Mouse (Mus musculus) T-helper 2 cell (primary cell): ENCODE data around the gene 1700001O22Rik.

Experiments
- in situ Hi-C: fragments of 300-600 bp; cut with MboI, MseI; formaldehyde crosslinking; loops from one replicate; pipeline ENCODE4 v1.15.1; 2025; ENCODE audit warnings: high pct_unique_total_duplicates

Gene 1700001O22Rik

DNA sequence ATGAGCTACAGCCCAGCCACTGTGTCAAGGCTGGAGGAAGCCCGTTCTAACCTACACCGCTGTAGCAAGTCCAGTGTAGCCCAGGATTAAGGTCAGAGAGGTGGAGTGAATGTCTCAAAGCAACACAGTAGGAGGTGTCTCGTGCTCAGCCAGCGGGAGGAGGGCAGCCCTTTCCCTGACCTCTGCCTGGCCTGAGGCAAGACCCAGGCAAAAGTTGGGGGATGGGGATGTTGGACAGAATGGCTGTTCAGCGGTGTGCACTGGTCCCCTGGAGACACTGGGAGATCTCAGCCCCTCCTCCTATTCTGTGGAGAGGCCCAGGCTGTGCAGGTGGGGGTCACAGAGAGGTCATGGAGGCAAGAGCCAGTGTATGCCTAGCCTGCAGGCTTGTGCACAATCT is 24.2 kb downstream of the 1700001O22Rik start:
- in situ Hi-C loops = no loop called here

DNA sequence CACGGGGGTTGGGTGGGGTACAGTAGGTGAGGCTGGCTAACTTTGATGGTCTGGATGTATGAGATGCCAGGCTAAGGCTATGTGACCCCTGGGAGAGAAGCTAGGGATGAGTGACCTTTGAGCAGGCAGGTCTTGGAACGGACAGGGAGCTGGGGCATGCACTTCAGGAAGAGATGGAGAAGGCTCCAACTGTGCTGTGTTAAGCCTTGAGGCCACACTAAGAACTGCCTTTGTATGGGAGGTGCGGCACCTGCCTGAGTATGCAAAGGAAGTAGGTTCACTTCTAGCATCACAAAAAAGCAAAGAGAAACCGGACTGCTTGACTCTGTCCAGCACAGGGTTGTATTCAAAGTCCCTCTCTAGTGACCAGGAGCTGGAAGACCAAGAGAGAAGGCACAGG is 25.2 kb downstream of the 1700001O22Rik start:
- in situ Hi-C loops = no loop called here

DNA sequence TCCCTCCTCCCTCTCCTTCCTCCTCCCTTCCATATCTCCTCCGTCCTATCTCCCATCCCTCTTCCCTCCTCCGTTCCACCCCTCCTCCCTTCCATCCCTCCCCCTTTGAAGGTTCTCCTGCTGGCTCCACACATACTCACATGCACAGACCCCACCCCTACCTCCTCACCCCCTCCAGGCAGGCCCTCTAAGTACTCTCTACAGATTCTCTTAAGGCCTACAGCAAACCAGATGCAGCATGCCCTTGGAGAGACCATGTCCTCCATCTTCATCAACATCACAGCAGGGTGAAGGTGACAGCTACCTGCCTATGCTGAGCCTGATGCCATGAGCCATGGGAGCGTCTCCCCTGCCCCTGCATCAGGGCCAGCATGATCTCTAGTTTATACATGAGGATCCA is 26.2 kb downstream of the 1700001O22Rik start:
- in situ Hi-C loops = no loop called here

DNA sequence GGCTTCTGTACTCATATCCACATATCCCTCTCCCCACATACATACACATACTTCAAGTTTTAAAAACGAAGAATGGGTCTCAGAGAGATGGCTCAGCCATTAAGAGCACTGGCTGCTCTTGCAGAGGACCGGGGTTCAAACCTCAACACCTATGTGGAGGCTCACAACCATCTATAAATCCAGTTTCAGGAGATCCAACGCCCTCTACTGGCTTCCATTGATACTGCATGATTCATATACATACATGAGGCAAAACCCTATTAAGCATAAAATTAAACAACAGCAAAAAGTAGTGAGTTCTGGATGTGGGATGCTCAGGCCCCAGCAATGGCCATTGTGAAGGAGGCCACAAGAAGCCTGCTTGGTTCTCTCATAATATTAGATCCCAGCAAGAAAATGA is 27.5 kb downstream of the 1700001O22Rik start:
- in situ Hi-C loops = no loop called here

DNA sequence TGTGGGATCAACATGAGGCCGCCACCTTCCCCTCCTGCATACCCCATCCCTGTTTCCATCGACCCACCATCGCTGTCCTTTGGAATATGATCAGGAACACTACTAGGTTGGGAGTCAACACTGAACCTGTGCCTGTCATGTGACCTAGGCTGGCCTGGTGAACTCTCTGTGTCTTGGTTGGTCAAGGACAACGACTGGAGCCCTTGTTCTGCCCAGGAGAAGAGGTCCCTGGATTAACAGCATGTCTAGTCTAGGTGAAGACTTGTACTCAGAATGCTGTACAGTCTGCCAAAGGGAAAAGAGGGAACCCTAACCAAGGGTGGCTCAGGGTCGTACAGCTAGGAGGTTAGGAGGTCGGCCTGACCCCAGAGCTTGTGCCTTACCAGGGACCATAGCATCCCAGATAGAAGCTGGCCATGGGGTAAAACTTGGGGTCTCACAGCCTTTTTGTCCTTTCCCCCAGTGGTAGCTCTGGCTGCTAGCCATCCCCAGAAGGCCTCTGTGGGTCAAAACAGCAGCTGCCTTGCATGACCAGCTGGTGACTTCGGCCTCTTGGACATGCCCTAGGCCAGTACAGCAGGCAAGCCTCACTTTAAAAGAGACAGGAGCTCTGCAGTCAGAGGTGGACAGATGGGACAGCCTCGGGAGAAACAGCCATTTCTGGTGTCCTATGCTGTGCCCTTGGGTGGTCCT is 30.0 kb downstream of the 1700001O22Rik start:
- in situ Hi-C loops = no loop called here

DNA sequence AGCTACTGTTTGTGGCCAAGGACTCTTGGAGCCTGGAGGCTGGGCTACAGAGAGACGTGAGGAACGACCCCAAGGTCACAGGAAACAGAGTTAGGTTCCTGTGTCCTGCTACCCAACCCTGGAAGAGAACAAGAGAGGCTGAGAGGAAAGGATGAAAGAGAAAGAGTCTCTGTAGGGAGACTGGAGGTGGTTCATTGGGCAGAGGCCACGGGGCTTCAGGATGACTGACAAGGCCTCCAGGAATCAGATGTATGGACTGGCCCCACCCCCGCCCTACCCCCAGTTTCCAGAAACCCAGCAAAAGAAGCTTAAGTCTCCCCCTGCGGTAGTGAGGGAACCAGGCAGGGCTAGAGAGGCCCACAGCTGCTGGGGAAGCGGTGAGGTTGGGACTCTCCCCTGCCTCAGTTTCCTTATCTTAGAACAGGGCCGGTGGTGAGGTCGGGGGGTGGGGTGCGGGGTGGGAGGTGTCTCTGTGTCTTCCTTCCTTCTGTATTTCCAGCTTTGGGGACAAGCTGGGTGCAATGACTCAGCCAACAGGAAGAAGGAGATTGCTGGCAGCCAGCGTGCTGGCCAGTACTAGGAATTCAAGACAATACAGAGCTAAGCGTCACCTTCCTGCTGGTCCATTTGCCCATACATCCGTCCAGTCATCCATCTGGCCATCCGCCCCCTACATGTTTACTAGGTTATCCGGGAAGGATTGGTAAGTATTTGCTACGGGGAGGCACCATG is 30.7 kb downstream of the 1700001O22Rik start:
- in situ Hi-C loops = no loop called here

DNA sequence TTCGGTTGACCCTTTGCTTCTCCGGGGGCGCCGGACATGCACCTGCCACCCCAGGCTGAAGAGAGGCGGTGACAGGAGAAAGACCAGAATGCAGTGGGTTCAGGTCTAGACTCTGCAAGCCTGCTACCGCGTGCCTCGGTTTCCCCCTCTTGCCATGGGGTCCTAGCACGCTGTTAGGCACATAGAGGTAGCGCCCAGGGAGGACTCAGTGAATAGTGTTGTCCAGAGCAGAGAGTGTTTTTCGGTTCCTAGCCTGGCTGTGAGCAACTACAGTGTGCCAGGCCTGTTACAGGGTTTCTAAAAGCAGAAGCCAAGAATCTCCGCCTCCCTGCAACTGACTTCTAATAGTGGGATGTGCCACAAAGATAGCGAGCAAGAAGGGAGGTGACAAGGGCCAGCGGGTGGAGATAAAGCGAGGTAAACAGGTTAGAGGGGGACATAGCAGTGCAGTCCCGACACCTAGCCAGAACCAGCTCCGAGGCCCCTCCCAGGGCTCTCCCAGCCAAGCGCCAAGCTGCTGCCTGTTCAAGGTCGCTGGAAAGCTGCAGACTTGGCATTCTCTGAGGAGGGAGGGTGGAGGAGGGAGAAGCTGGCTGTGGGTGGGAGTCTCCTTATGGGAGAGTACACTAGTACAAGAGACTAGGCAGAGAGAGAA is 31.5 kb downstream of the 1700001O22Rik start:
- in situ Hi-C loops = no loop called here

DNA sequence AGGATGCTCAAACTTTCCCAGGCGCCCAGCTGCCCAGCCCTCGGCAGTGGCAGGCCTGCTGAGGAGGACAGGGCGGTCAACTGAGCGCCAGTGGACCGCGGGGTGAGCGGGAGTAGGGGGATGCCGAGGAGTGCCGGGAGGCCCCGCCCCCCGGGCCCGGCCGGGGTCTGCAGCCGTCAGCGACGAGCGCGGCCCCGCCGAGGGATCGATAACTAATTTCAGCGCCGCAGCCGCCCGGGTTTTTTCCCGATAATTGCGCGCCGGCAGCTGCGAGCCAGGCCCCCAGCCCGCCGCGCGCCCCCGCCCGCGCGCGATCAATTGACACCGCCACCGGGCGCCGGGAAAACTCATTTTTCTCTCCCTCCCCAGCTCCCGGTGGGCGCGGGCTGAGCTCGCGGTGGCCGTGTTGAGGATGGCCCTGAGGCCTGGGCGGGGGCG is 32.1 kb downstream of the 1700001O22Rik start:
- in situ Hi-C loops = no loop called here

- in situ Hi-C loops = no loop called here
These were observed 34.3 kb downstream of the 1700001O22Rik start for GRCm38 (mm10) chr2:30769187-30769586.

GRCm38 (mm10) chr2:30768529-30768928 is 34.9 kb downstream of the 1700001O22Rik start:
- in situ Hi-C loops = no loop called here

DNA sequence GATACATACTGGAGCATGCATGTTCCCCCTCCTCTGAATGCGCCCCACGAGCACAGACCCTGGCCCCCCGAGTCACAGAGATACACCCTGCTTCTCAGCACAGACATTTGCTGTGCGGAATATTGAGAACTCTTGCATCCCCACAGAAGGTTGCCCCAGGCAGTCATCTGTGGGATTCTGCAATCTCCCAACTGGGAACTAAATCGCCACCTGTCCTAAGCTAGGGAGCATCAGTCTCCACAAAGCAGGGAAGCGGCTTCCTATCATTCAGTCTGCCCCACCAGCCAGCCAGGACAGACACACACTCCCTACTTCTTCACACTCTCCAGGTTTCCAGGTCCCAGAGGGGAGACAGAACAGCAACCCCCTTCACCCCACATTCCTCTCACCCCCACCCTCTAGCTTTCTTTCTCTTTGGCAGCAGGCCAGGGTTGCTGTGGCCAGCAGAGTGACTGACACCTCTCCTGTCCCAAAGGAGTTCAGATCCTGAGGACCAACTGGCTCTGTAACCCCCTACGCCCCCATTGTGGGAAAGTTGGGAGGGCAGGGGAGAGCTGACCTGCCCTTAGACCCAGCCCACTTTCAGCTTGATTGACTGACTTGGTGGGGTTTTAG is 35.7 kb downstream of the 1700001O22Rik start:
- in situ Hi-C loops = no loop called here

- in situ Hi-C loops = no loop called here
These were observed 37.0 kb downstream of the 1700001O22Rik start for GRCm38 (mm10) chr2:30766446-30766845.

GRCm38 (mm10) chr2:30760706-30761105 is 42.8 kb downstream of the 1700001O22Rik start:
- in situ Hi-C loops = no loop called here

DNA sequence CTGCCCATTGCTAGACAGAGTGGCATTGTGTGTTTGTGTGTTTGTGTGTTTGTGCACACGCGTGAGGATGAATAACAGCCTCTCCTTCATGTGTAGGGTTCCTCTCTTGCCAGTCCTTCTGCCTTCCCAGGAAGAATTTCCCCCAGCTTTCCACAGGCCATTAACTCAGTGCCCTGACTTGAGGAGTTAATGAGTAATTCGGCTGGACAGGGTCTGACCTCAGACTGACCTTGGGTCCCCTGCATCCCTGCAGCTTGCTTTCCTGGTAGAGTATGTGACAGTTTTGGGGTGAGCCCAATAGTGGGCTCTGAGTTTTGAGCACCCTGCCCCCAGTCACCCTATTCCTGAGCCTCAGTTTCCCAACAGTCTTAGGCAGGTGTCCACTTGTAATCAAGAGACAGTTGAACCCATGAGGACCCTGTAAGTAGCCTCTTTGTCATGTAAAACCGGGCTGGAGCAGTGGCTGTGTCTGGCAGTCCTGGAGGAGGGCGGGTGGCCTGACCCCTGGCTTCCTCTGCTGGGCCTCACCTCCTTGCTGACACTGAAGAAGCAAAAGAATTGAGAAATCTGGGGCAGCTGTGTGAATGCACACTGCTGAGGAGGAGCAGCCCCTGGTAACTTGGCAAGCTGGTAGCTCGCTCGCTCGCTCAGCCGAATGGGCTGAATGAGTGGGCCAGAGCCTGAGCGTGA is 43.5 kb downstream of the 1700001O22Rik start:
- in situ Hi-C loops = no loop called here

DNA sequence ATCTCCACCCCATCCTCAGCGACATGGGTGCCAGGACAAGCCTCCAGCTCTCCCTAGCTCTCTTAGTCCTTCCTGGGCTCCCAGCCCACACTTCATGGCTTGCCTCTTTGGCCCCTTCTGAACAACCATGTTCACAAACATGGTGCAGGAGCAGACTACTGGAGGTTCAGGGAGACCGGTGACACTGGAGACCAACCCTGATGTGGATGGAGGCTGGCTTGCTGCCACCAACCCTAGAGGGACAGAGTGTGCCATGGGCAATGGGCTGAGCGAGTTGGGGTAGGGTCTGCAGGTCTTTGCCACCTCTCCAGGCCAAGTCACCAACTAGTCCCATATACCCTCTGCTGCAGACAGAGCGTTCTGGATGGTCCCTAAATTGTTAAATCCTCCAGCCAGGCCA is 44.0 kb downstream of the 1700001O22Rik start:
- in situ Hi-C loops = no loop called here

DNA sequence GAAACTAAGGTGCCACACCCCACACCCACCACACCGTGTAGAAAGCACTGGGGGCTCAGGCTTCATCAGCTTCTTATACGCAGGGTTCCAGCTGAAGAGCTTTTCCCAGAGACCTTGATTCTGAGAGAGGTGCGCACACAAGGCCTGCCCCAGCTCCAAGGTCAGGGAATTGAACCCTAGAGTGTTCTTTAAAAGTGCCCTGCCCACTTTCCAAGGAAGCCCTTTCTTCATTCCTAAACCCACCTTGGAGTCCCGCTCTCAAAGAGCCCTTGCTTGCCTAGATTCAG is 44.4 kb downstream of the 1700001O22Rik start:
- in situ Hi-C loops = no loop called here

DNA sequence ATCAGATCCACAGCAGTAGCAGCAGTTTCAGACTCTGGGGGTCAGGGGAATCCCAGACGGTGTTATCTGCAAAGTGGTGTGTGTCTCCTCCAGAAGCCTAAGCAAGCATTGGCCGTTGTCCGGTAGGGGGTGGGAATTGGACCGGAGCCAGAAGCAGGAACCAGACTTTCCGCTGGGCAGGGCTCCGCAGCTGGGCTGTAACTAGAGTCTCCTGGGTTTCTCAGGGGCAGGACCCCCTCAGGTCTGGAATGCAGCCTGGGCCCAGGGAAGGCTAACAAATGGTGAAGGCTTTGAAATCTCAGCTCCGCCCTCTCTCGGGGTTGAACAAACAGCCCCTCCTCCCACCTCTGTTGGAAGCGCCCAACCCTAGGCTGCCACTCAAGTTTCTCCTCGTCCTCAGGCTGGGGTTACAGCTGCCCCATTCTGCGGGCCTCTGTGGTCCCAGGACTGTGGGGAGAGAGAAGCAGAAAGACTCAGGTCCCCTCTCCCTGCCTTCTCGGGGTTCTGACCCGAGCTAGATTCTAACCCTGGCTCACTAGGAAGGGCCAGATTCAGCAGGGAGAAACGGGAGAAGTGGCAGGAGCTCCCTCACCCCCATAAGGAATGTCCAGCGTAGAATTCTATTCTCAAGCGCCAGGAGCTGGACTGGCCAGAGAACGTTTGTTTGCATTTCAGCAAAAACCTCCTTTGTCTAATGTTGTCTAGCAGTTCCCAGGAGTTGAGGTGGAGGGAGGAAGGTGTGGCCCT is 44.9 kb downstream of the 1700001O22Rik start:
- in situ Hi-C loops = no loop called here

DNA sequence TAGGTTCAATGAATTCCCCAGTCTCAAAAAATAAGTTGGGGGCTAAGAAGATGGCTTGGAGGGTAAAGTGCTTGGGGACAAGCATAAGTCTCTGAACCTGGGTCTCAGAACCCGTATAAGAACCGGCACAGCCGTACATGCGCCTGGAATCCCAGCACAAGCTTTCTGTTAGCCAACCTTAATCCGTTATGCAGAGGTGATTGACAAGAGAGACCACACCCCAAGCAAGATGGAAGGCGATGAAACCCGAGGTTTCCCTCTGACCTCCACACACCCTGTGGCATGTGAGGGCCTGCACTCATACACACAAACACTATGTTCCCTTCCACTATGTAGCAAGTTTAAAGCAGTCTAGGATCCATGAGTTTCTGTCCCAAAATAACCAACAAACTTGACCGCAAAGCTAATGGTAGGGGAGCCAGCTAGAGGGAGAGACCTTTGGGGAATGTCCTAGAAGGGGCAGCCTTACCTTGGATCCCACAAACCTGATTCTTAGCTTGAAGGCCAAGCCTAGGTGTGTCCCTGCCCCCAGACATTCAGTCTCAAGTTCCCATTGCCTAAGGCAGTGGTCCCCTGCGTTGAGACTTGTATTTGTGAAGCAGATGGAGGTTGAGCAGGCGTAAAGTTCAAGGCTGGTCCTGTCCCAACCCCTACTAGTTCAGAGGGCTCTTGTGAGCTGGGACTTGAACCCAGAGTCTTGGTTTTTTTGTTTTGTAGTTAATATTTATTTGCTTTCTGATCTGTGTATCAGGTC is 46.3 kb downstream of the 1700001O22Rik start:
- in situ Hi-C loops = no loop called here

DNA sequence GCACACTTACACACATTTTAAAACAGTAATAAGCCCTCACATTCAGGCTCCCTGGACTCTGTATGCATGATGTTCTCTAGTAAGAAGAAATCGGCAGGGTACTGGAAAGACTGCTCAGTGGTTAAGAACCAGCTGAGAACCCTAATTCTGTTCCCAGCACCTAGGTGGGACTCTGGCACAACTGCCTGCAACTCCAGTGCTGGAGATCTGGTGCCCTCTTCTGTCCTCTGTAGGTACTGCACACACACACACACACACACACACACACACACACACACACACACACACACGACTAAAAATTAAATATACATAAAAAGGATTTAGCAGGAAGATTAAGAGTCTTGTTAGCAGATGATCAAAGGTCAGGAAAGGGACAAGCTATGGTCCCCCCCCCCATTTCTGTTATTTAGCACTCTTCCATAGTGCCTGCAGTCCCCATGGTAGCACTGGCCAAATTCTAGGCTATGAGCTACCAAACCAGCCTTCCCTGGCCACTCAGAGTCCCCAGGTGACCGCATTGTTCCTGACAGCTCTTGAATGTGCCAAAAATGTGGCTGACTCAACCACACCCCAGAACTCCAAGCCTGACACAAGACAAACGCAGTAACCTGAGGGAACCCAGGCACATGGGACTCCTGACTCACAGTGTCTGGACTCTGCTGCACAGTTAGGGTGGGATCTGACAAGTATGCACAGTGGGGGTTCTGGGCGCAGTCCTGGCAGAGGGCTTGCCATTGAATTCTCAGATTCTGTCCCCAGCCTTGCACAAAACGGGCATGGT is 47.3 kb downstream of the 1700001O22Rik start:
- in situ Hi-C loops = no loop called here

DNA sequence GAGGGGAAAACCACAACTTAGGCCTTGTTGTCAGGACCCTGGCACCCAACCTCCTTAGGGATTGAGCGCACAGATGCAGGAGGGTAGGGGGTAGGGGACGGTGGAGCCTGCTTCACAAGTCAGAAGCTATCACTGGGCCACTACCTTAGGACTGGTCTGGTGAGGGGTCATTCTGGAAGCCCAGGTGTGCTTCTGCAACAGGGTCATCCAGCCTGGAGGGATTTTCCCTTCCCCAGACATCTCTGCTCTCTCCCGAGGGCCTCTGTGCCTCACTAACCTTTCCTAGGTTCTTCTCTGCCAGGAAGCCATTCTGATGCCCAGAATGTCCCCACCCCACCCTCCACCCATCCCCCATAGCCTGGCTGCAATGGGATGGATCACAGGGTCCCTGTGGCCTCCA is 48.6 kb downstream of the 1700001O22Rik start:
- in situ Hi-C loops = no loop called here
